Mouse (Mus musculus) neural tube, embryonic 15.5 days (tissue): ENCODE data around the gene Mctp2. TPM values are rescaled to one million over a fixed set of nuclear protein-coding genes. Genes with fewer than 3 reads are reported as not detected.

Experiments
- ATAC-seq: fragments of 200-750 bp; cut with Nextera tagmentation; 2 replicates; pipeline ENCODE4 v1.8.0; 2017; ENCODE audit warnings: mild to moderate bottlenecking, moderate TSS enrichment, moderate library complexity; ENCODE audit not compliant: low FRiP score
- H3K27ac ChIP-seq: fragments of 300-500 bp; sonication (generic); replicated peaks from 2 replicates; pipeline ENCODE4 v1.5.1; 2015; ENCODE audit warnings: mild to moderate bottlenecking, inconsistent platforms
- H3K27me3 ChIP-seq: fragments of 300-500 bp; sonication (generic); replicated peaks from 2 replicates; pipeline ENCODE4 v1.6.1; 2015; ENCODE audit warnings: inconsistent platforms
- H3K36me3 ChIP-seq: fragments of 300-500 bp; sonication (generic); 2 replicates; pipeline ENCODE4 v1.6.1; 2015; ENCODE audit warnings: inconsistent platforms
- H3K4me1 ChIP-seq: fragments of 300-500 bp; sonication (generic); 2 replicates; pipeline ENCODE4 v1.6.1; 2015; ENCODE audit warnings: inconsistent platforms
- H3K4me2 ChIP-seq: fragments of 300-500 bp; sonication (generic); 2 replicates; pipeline ENCODE4 v1.6.1; 2015; ENCODE audit warnings: inconsistent platforms, mild to moderate bottlenecking, moderate library complexity
- H3K4me3 ChIP-seq: fragments of 300-500 bp; sonication (generic); replicated peaks from 2 replicates; pipeline ENCODE4 v1.5.1; 2015; ENCODE audit warnings: mild to moderate bottlenecking, inconsistent platforms
- H3K9ac ChIP-seq: fragments of 300-500 bp; sonication (generic); replicated peaks from 2 replicates; pipeline ENCODE4 v1.6.1; 2015; ENCODE audit warnings: mild to moderate bottlenecking, inconsistent platforms
- H3K9me3 ChIP-seq: fragments of 300-500 bp; sonication (generic); replicated peaks from 2 replicates; pipeline ENCODE4 v1.6.1; 2016; ENCODE audit warnings: inconsistent platforms
- WGBS: fragments of 180-500 bp; shearing (Covaris S2); methylation state at CpG from one replicate; pipeline ENCODE4 v1.1.7; 2015; ENCODE audit warnings: mixed read lengths; 5-methylcytosine and 5-hydroxymethylcytosine counted together
- polyA plus RNA-seq: library from polyadenylated mRNA; unstranded; fragments of >200 nt; fragmentation: Nextera tagmentation; extraction: Ambion mirVana; gene quantifications from 2 replicates; pipeline ENCODE4 v1.2.1, GENCODE M21; 2015

Mctp2 gene
- polyA plus RNA-seq, 1 experiment from 2014 or later = 1.5 TPM

DNA sequence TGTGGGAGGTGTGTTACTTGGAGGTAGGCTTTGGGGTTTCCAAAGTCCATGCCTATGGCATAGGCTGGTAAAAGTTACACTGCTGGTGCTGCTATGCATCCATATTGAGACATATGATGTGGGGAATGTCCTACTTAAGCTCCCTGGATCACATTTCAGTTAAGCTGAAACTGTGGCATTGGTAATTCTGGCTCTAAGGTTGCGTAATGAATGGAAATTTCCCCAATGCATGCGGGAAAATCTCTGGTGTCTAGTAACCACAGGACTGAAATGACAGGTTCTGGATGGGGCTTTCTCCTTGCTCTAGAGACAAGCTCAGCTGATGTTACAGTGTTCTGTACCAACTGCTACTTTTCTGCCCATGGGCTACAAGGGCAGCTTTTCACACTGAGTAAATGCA lies 240.1 kb downstream of the Mctp2 start:
- Histone ChIP-seq H3K9ac (no peak overlapping the region), H3K36me3 (no peaks in the 10 kb centered on the region), H3K4me1 (no peaks in the 10 kb centered on the region), H3K27ac (no peak overlapping the region), H3K4me2 (no peak overlapping the region), H3K4me3 (no peak overlapping the region), H3K9me3 (no peaks in the 10 kb centered on the region), H3K27me3 (no peaks in the 10 kb centered on the region)
- ATAC-seq = no peak
- WGBS = 92% methylated on average over 2 of the region's 2 CpGs

GRCm38 (mm10) chr7:72051759-72052158 lies 254.6 kb downstream of the Mctp2 start:
- no peak overlapping the region for H3K4me3 ChIP-seq
- WGBS = 78% methylated on average over 2 of the region's 2 CpGs
- H3K9ac ChIP-seq = no peak overlapping the region
- H3K36me3 ChIP-seq = no peaks in the 10 kb centered on the region
- H3K9me3 ChIP-seq = no peaks in the 10 kb centered on the region
- H3K27ac ChIP-seq = no peak overlapping the region
- no peak overlapping the region for H3K4me2 ChIP-seq
- no peak for ATAC-seq
- no peaks in the 10 kb centered on the region for H3K27me3 ChIP-seq
- no peaks in the 10 kb centered on the region for H3K4me1 ChIP-seq

GRCm38 (mm10) chr7:72047588-72048585 lies 258.5 kb downstream of the Mctp2 start:
- WGBS = 72% methylated on average over 20 of the region's 20 CpGs
- Histone ChIP-seq H3K36me3 (no peaks in the 10 kb centered on the region), H3K4me1 (no peaks in the 10 kb centered on the region), H3K27ac (no peak overlapping the region), H3K4me2 (no peak overlapping the region), H3K27me3 (no peaks in the 10 kb centered on the region), H3K9ac (no peak overlapping the region), H3K4me3 (no peak overlapping the region), H3K9me3 (no peaks in the 10 kb centered on the region)
- no peak for ATAC-seq
